Mouse (Mus musculus) adrenal gland, adult (tissue): Measurements from ENCODE around the gene 2410015M20Rik.
"Not testable (repeated sequence)": the region's sequence is repeated elsewhere in the genome, so short reads cannot be mapped to it uniquely, and the experiment has no call there.

Experiments used
- DNase-seq, 2 experiments: peaks; one replicate each; pipeline ENCODE4 v3.0.0; 2022 to 2023; ENCODE audit warnings: low spot score in 1 of 2; ENCODE audit not compliant: inconsistent age in 2 of 2

2410015M20Rik gene

DNA sequence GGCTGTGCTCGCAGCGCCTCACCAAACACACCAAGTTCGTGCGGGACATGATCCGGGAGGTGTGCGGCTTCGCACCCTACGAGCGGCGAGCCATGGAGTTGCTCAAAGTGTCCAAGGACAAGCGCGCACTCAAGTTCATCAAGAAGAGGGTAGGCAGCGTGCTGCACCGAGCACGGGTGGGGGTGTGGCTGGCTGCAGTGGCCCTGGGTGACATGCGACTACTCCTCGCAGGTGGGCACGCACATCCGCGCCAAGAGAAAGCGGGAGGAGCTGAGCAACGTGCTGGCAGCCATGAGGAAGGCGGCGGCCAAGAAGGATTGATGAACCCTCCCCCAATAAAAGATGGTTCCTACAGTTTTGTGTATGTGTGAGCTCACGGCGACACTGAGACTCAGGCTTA, 4.3 kb upstream of the 2410015M20Rik start:
- DNase-seq = peak; percentile 68 to 87

DNA sequence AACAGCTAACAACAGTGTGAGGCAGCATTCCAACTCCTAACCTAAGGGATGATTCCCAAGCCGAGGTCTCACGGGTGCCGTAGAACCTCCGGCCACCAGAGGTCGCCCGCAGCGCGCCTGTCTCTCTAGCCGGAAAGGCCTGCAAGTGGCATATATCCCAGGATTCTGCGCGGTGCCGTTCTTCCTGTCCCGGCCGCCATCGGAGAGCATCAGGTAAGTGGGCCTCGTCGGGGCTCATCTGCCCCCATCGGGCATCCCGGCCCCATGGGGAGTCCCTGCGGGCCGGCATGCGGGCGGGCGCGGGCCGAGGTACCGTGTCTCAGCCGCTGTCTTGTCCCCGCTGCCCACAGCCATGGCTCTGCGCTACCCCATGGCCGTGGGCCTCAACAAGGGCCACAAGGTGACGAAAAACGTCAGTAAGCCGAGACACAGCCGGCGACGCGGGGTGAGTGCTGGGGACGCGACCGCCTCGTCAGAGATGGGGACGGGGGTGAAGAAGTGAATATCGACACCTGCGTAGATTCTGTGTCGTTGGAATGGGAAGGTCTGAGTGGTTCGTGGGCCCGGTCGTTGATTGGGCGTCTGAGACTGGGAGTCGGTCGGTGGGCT, 3.8 kb upstream of the 2410015M20Rik start, which contains the start of gene Rpl36:
TSS of gene Rpl36 (plus strand) at position 181 of the 609 bp plus-strand sequence.
- peak; percentile 95 to 99 for DNase-seq

DNA sequence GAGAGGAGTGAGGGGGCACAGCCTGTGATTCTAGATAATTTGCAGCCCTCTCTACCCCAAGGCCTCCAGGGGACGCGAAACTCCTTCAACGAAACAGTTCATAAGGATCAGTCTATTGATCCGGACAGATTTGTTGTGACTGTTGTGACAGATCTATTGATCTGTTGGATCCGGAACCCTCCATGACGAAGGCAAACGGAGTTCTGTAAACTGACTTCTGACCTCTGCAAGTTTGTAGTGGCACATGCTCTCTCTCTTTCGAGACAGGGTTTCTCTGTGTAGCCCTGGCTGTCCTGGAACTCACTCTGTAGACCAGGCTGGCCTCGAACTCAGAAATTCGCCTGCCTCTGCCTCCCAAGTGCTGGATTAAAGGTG, 3.0 kb upstream of the 2410015M20Rik start:
- not testable (repeated sequence) for DNase-seq

DNA sequence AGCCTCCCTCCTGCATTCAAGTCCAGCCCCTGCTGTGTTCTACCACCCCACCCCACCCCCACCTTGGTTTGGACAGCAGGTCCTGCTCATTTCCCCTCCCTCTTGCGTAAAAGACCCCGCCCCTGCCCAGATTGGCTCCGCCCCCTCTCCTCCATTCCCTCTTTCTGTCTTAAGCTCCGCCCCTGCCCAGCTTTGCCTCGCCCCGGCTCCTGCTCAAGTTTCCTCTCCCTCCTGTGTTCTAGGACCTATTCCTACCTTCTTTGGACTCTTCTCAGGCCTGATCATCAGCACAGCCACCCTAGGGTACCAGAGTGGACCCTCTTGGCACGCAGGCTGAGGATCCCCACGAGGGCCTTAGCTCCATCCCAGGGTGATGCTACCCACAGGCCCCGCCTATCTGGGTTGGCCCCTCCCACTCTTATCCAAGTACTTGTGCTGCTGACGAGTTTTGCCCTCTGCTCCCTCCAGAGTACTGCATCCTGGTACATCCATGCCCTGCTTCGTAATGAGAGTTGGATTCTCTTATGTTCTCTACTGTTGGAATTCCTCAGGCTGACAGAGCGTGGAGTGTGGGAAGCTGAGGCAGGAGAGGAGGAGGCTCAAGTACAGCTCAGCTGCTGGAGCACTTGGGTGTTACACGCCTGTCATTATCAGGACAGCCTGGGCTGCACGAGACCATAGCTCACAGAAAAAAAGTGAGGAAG, 2.4 kb upstream of the 2410015M20Rik start:
- peak; percentile 67 to 80 for DNase-seq

DNA sequence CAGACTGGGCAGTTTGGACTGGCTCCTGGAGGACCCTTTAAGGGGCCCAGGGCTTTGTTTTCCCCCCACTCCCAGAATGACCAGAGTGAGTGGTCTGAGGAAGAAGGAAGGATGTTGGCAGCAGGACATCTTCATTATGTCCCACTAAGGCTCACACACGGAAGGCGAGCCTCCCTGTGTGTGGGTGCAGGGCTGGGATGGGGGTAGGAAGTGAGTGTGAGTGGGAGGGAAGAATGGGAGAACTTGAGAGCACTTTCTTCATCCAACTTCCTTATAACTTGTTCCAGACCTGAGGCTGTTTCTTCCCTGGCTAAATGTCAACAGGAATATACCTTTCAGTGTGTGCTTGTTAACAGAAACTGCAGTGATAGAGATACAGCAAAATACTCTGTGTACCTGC, 1.8 kb upstream of the 2410015M20Rik start:
- DNase-seq = no peak

DNA sequence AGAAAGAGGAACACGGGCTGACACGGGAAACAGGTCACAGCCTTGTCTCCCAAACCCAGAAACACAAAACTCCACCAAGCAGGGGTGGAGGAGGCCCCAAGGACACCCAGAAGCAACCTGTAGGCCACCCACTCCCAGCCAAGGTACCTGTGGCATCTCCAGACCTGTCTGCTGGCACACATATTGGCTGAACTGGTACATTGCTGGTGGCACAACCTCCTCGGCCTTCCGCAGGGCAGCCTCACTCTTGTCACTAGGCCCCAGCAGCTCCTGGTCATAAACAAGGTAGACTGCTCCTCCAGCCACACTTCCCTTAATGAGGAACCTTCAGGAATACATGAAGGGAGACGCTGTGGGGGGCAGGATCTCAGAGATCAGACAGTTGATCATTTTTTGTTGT, 872 bp downstream of the 2410015M20Rik start:
- peak in 1 of 2 experiments; percentile 68 for DNase-seq

DNA sequence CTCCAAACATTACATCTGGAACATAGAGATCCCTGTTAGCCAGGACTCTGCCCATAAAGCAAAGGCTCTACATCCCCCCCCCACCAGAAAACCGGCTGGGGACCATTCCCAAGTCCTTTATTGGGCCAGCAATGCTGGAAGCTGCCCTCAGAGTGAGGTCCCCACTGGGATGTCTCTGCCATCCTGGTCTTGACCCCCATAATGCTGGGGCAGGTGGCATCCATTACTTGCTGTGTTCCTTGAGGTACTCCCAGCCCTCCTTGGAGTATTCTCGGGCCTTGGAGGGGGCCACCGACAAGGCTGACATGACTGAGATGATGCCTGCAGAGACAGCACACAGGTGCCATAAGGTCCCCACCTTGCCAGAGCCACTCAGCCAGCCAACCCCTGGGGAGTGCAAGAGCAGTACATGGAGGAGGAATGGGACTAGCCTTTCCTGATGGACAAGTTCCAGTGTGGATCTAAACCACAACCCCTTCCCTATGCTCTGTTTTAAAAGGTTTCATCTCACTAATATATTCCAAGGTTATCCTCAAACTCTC, 2.0 kb downstream of the 2410015M20Rik start:
- no peak for DNase-seq

DNA sequence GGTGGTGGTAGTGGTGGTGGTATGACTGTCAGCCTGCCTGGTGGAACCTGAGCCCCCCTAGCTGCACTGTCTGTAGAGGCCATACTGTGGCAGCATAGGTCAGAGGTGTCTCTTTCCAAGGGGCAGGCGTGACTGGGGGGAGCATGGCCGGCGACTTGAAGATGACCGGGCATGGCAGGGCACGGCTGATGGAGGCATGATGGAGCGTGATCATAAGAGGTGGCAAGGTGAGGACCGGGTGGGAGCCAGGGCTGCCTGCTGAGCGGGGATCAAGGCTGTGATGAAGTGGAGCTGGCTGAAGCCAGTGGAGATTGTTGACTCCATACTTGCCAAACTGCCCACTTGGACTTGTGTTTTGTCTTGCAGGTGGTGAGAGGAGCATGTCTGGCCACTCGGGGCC, 4.1 kb downstream of the 2410015M20Rik start:
- no peak for DNase-seq

DNA sequence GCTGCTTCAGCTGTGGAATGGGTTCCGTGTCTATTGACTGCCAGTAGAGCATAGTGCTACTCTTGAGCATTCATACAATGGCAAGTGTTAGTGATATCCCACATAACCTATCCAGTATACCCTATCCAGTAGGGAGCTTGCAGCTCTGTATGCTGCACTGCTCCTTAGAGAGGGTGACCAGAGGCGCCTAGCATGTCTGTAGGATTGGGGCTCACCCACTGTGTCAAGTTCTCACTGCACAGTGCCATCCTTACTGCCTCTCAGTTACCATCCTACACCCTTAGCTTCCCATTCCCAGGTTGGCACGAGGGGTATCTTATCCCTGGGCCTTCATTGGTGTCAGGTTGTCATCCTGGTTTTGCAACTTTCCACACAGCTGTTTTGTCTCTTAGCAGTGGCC, 5.1 kb downstream of the 2410015M20Rik start:
- DNase-seq = no peak

DNA sequence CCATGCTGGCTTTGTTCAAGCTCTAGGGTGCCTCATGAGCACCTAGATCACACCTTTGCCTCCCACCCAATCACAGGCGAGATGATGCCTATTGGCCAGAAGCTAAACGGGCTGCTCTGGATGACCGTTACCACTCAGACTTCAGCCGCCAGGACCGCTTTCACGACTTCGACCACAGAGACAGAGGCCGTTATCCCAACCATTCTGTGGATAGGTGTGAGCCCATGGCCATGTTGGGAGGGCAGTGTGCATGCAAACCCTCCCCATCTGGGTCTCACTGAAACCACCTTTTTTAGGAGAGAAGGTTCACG, 5.5 kb downstream of the 2410015M20Rik start:
- DNase-seq = peak in 1 of 2 experiments; percentile 56

DNA sequence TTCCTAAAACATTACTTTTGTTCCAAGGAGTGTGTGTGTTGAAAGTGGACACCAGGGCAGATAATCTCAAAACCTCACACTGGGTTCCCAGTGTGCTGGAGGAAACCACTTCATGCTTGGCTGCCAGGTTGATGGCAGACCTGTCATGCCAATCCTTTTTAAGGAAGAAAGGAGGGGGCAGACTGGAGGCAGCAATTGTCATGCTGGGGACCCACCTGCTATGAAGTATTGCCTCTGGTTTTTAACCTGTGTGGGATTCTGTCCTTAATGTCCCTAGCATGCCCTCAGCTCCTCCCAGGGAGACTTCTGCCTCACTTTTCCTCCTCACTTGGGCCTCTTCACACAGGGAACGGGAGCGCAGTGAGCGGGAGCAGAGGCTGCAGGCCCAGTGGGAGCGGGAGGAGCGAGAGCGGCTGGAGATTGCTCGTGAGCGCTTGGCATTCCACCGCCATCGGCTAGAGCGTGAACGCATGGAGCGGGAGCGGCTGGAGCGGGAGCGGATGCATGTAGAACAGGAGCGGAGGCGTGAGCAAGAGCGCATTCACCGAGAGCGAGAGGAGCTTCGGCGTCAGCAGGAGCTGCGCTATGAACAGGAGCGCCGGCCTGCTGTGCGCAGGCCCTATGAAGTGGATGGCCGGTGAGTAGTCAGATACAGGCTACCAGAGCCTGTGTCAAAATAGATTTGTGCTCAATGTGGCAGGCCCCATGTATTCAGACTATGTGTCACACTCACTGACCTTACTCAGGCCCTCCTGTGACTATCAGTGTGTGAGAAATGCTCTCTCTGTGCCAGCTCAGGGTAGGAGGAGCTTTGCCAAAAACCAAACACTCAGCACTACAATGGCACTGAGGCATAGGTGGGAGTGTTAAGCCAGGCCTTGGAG, 6.1 kb downstream of the 2410015M20Rik start:
- DNase-seq = peak in 1 of 2 experiments; percentile 74

DNA sequence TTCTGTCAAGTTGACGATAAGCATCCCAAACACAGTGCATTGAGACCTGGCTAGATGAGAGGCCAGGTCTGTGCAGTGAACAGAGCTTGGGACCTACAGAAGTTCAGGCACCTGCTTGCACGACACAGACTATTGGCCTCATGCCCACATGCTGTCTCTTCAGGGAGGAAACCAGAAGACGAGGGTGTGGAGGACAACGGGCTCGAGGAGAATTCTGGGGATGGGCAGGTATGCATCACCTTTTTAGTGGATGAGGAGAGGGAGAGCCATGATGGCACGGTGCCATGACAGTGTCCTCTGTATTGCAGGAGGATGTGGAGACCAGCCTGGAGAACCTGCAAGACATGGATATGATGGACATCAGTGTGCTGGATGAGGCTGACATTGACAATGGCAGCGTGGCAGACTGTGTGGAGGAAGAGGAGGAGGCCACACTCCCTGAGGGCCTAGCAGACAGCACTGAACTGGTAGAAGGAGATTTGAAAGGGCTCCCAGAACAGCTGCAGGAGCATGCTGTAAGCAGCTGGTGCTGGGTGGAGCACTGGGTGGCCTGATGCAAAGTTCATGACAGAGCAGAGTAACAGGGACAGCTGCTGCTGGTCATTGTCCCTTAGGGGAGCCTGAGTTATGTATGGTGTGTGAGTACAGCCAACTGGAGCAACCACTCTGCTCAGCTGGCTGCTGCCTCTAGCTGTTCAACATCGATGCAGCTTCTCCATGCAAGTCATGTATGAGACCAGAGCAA, 15.9 kb downstream of the 2410015M20Rik start:
- DNase-seq = no peak

DNA sequence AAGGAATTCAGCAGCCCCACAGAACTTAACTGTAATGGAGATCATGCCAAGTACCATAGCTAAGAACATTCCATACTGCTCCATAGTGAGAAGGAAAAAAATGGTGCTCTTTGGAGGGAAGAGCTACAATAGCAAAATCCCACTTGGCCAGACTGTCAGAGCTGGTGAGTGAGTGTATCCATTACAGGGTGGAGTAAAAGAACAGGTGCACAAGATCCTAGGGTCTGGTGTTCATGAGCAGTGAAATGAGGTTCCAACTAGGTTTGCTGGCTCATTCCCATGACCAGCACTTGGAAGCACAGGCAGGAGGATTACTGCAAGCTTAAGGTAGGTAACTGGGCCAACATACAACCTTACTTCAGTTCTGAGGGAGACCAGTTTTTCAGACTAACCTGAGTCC, 17.0 kb downstream of the 2410015M20Rik start:
- no peak for DNase-seq

DNA sequence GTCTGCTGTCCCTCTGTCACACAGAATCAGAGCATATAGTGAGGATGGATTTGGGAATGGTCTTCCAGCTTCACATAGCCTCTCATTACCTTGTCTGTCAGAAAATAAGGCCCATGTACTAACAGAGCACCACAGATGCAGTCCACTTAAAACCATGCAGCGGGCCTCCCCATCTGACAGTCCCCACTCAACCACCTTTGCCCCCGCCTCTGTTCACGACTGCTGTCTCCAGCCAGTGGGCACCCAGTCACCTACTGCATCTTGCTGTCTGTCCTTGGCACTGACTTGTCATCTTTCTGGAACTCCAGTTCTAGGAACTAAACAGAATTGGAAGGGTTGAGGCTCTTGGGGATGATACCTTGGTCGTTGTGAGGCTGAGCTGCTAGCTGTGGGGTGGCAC, 20.6 kb downstream of the 2410015M20Rik start:
- peak in 1 of 2 experiments; percentile 72 for DNase-seq

DNA sequence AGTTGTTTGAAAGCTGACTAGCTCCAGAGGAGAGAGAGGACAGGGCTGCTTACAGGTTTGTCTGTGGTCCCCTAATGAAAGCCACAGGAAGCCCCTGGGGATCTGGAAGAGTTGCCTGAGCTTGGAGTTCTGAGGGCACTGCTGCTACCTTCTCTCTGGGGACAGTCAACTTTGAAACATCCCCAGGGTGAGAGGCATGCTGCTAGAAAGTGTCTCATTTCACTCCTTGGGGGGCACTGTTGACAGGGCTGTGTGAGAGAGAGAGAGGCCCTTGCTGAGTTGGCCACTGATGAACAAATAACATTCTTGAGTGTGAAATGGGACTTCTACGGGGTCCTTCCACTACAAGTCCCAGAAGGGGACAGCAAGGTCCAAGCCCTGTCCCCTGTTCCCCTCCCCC, 21.8 kb downstream of the 2410015M20Rik start:
- no peak for DNase-seq

DNA sequence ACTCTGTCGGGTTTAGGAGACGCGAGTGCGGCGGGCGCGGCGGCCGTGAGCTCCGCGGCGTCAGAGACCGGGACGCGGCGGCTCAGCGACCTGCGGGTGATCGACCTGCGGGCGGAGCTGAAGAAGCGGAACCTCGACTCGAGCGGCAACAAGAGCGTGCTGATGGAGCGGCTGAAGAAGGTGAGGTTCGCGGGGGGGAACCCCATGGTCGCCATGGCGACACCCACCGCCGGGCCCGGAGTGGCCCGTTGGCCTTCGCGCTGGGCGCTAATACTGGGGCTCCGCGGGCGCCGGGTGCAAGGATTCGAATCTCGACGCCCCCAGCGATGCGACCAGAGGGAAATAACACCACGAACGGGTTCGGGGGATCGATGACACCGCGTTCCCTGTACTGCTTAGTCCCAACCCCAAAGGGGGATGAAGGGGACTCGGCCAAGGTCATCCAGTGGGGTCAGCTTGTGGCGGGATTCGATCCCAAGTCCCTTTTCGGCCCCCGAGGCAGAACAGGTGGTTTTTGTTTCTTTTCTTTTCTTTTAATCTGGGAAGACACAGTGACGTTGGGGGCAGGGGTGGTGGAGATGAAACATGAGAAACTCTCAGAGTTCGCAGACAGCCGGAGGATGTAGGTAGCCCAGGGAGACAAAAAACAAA, 24.3 kb downstream of the 2410015M20Rik start:
- DNase-seq = no peak

DNA sequence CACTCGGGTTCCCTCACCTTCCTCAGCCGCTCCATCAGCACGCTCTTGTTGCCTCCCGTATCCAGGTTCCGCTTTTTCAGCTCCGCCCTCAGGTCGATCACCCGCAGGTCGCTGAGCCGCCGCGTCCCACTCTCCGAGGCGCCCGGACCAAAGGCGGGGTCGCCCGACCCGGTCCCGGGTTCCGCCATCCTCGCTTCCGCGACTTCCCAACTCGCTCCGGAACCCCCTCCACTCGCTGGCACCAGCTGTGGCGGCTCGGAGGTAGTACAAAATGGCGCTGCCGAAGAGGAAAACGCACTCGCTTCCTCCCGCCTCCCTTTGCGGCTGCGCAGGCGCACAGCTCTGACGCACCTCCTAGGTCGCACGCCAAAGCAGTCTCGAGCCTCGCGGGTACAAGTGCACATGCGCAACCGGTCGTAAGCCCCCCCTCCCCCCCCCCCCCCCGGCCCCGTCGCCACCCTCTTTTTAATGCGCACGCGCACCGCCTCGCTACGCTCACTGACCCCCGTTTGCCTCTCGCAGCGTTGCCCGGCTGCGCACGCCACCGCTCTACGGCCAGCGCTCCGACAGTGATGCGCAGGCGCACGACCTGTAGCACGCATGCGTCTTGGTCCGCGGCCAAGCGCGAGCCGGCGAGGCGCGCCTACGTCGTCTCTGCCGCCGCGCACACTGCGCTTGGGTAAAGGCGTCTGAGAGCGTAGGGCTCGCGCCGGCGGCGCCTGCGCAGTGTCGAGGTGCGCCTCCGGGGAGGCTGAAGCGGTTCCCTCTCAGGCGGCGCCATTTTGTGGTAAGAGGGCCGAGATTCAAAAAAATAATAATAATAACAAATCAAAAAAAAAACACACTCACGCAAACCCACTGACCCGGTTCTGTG, 25.1 kb downstream of the 2410015M20Rik start, which contains the start of the genes Safb2 and Safb:
TSS of gene Safb2 (minus strand) at position 329 of the 874 bp plus-strand sequence.
TSS of gene Safb (plus strand) at position 569 of the 874 bp plus-strand sequence.
- peak; percentile 99 to 100 for DNase-seq

DNA sequence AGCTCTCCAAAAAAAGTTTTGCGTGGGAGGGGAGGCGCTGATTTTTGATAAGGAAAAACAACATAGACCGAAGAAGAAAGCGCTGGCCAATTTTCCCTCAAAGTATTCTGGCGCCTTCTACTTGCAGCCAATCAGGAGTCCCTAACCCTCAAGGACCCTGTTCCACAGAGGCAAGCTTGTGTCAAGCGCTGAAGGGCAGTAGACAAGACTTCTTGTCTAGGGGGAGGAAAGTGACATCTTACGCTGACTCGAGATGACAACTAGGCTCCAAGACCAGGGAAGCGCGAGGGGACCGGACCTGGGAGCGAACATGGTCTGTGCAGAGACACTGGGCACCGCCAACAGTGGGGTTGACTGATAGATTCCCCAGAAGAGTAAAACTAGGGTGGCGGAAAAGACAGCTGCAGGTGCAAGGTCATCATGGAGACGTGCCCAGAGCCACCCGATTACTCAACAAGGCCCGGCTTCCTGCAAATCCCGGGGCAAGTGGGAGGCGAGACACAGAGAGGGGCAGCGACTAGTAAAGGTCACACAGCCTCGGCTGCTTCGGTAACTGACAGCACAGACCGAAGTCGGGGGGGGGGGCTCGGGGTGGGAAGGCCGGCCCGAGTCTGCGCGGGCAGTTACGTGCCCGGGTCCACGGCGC, 25.8 kb downstream of the 2410015M20Rik start:
- DNase-seq = peak; percentile 71 to 88

DNA sequence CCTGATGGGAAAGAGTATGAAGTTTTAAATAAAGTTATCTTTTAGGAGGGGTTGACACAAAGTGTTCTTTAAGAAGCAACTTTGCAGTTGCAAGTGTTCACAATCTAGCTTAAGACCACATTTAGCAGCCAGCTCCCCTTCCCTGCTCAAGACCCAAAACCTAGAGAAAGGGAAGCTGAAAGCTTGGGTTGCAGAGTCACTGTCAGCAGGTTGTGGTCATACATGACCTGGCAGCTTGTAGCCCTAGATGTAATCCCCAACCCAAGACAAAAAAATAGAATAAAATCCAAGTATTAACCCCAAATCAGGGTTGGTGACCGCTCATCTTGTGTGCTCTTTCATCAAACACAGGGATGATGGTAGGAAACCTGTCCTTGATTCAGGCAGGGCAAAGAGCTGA, 26.5 kb downstream of the 2410015M20Rik start:
- DNase-seq = no peak
